Mouse (Mus musculus): ENCODE results near the gene Utp18. TPM values are rescaled to one million over a fixed set of nuclear protein-coding genes. Genes with fewer than 3 reads are reported as not detected.

The Utp18 gene
- 16.3 and 17.9 TPM in 2 replicates for polyA plus RNA-seq (2015; fragmentation: Nextera tagmentation; extraction: Ambion mirVana)

DNA sequence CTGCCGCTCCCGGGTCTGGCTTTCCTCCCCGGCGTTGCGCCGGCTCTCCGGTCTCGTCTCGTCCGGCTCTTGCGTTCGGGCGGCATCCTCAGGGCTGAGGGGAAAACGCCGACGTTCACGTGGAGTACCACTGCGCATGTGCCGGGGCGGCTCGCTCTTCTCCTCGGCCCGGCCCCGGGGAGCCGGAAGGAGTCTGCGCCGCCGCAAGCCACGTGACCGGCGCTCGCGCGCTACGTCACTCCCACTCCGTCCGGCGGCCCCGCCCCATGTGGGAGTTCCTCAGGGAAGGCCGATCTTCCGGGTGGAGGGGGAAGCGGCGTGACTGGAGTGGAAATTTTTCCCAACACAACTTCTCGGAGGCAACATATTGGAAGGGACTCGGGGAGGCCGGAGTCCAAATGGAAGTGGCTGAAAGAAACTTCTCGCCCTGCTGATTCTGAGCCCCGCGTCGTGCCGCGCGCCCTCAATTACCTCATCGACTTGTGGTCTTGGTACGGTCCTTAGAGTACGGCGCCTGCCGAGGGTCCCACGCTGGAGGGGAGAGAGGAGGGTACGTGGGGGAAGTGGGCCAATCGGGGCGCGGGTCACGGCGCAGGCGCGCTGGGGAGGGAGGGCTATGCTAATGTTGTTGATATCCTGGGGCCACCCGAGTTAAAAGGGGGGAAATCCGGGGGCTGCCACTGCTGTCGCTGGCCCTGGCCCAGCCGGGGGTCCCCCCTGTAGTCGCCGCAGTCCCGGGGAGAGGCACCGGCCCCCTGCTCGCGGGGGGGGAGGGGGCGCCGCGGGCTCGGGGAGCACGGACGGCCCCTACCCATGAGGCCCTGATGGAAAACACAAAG is at the start of gene Utp18, which contains the start of gene Mbtd1:
Gene Utp18, minus strand, starts transcription at position 195 of the 839 bp plus-strand sequence.
Gene Mbtd1, plus strand, starts transcription at position 281 of the 839 bp plus-strand sequence.

Other genes with a start within 250 kb of the Utp18 start
- 11.0 and 13.5 TPM in 2 replicates for gene Mbtd1, start 86 bp upstream of the Utp18 start, polyA plus RNA-seq (2015; fragmentation: Nextera tagmentation; extraction: Ambion mirVana)
- gene Nme2, start 70.5 kb upstream of the Utp18 start, polyA plus RNA-seq (2015; fragmentation: Nextera tagmentation; extraction: Ambion mirVana) = 506 and 601 TPM in 2 replicates
- gene Gm20390, start 82.5 kb upstream of the Utp18 start, polyA plus RNA-seq (2015; fragmentation: Nextera tagmentation; extraction: Ambion mirVana) = 241 and 293 TPM in 2 replicates
- gene Nme1, start 82.8 kb upstream of the Utp18 start, polyA plus RNA-seq (2015; fragmentation: Nextera tagmentation; extraction: Ambion mirVana) = 85.9 and 94.9 TPM in 2 replicates
- 41.6 and 43.6 TPM in 2 replicates for gene Spag9, start 110.3 kb upstream of the Utp18 start, polyA plus RNA-seq (2015; fragmentation: Nextera tagmentation; extraction: Ambion mirVana)